Mouse (Mus musculus) spleen, adult 2 months (tissue): ENCODE data around the gene Hist1h3d. TPM values are rescaled to one million over a fixed set of nuclear protein-coding genes. Genes with fewer than 3 reads are reported as not detected.

Experiments used
- DNase-seq, 2 experiments: peaks; one replicate each; pipeline versions ENCODE4 v3.0.0 to v3.0.0-alpha.2; 2012 to 2021; ENCODE audit warnings: low spot score in 2 of 2, low read depth in 1 of 2
- H3K27ac ChIP-seq: fragments of 200-500 bp; 2 replicates; pipeline ENCODE4 v1.5.1; 2012; ENCODE audit warnings: low read length, inconsistent platforms; ENCODE audit not compliant: insufficient read depth
- H3K27me3 ChIP-seq: fragments of 200-500 bp; 2 replicates; pipeline ENCODE4 v1.6.1; 2012; ENCODE audit warnings: mild to moderate bottlenecking, moderate library complexity, low read length, inconsistent platforms; ENCODE audit not compliant: control insufficient read depth, insufficient read depth
- H3K36me3 ChIP-seq: fragments of 200-500 bp; 2 replicates; pipeline ENCODE4 v1.6.1; 2012; ENCODE audit warnings: mild to moderate bottlenecking, low read length, inconsistent platforms; ENCODE audit not compliant: control insufficient read depth, insufficient read depth
- H3K4me1 ChIP-seq: fragments of 200-500 bp; 2 replicates; pipeline ENCODE4 v1.6.1; 2011; ENCODE audit warnings: inconsistent platforms; ENCODE audit not compliant: control insufficient read depth, insufficient read depth, insufficient read length
- H3K4me3 ChIP-seq: fragments of 200-500 bp; 2 replicates; pipeline ENCODE4 v1.5.1; 2011; ENCODE audit warnings: mild to moderate bottlenecking, inconsistent platforms; ENCODE audit not compliant: insufficient read depth, insufficient read length; ENCODE audit errors: extremely low read depth
- CTCF ChIP-seq: fragments of 200-500 bp; IDR thresholded peaks from 2 replicates; pipeline ENCODE4 v1.5.1; 2011; ENCODE audit warnings: mild to moderate bottlenecking, inconsistent platforms; ENCODE audit not compliant: insufficient read depth, insufficient read length, insufficient replicate concordance; ENCODE audit errors: extremely low read depth
- POLR2A ChIP-seq: fragments of 200-500 bp; IDR thresholded peaks from 2 replicates; pipeline ENCODE4 v1.6.1; 2011; ENCODE audit warnings: low read depth, low read length, inconsistent platforms
- WGBS: fragments of 180-500 bp; shearing (Covaris S2); methylation state at CpG from one replicate; pipeline ENCODE4 v1.1.7; 2018; 5-methylcytosine and 5-hydroxymethylcytosine counted together
- polyA plus RNA-seq: library from polyadenylated mRNA; depleted of rRNA; stranded (reverse); fragments of >200 nt; gene quantifications from 2 replicates; pipeline ENCODE4 v1.2.3, GENCODE M21; 2012

Hist1h3d gene
- polyA plus RNA-seq, 1 experiment, result 20.9 TPM

- Histone ChIP-seq H3K27ac (no peak overlapping the region), H3K4me3 (no peak overlapping the region; the same call in 1 of the 2 replicates), H3K27me3 (no peaks in the 10 kb centered on the region), H3K4me1 (no peaks in the 10 kb centered on the region), H3K36me3 (no peaks in the 10 kb centered on the region)
- no peak for DNase-seq
- 82% methylated on average over 4 of the region's 4 CpGs for WGBS
- TF ChIP-seq POLR2A (no peak), CTCF (no peak)
These were observed 33.6 kb downstream of the Hist1h3d start for GRCm38 (mm10) chr13:23609209-23609608.

- TF ChIP-seq CTCF, result no peak
- no peaks in the 10 kb centered on the region for H3K4me1 ChIP-seq
- H3K4me3 ChIP-seq, result no peak overlapping the region
- no peak for DNase-seq
- H3K36me3 ChIP-seq, result no peaks in the 10 kb centered on the region
- H3K27ac ChIP-seq, result no peak overlapping the region
- no peaks in the 10 kb centered on the region for H3K27me3 ChIP-seq
These were observed 34.3 kb downstream of the Hist1h3d start for GRCm38 (mm10) chr13:23609844-23610243.

- TF ChIP-seq POLR2A (no peak), CTCF (no peak)
These were observed 34.8 kb downstream of the Hist1h3d start for GRCm38 (mm10) chr13:23610393-23610792.

GRCm38 (mm10) chr13:23611638-23612037 is 36.1 kb downstream of the Hist1h3d start:
- WGBS, result 90% methylated on average over 3 of the region's 3 CpGs
- Histone ChIP-seq H3K4me1 (no peaks in the 10 kb centered on the region), H3K27ac (no peak overlapping the region), H3K4me3 (no peak overlapping the region), H3K27me3 (no peaks in the 10 kb centered on the region), H3K36me3 (no peaks in the 10 kb centered on the region)
- no peak for DNase-seq
- TF ChIP-seq POLR2A, result no peak
- no peak for TF ChIP-seq CTCF

More at GRCm38 (mm10) chr13:23610393-23610792, 34.8 kb downstream of the Hist1h3d start:
- Histone ChIP-seq H3K36me3 (no peaks in the 10 kb centered on the region), H3K4me3 (no peak overlapping the region), H3K27ac (no peak overlapping the region), H3K4me1 (no peaks in the 10 kb centered on the region), H3K27me3 (no peaks in the 10 kb centered on the region)
- WGBS, result 82% methylated on average over 2 of the region's 2 CpGs
- no peak for DNase-seq

GRCm38 (mm10) chr13:23620056-23620732 is 44.6 kb downstream of the Hist1h3d start:
- WGBS, result 25% methylated on average over 12 of the region's 12 CpGs
- H3K36me3 ChIP-seq, result no peaks in the 10 kb centered on the region
- peak overlapping the region; percentile 65; the same call in 1 of the 2 replicates for H3K4me3 ChIP-seq
- no peak for DNase-seq
- peaks cover 2% of the 10 kb centered on the region; the same call in 1 of the 2 replicates for H3K4me1 ChIP-seq
- no peak for TF ChIP-seq CTCF
- no peak for TF ChIP-seq POLR2A
- peak overlapping the region; percentile 95 for H3K27ac ChIP-seq
- no peaks in the 10 kb centered on the region for H3K27me3 ChIP-seq

- peak within 1 kb of the TSS; percentile 95 for H3K27ac ChIP-seq
- peak within 1 kb of the TSS; percentile 65 for H3K4me3 ChIP-seq
- peak; percentile 37 to 90 for DNase-seq
- no peak; the same call in 1 of the 2 replicates for TF ChIP-seq POLR2A
- TF ChIP-seq CTCF, result no peak
- under 1% methylated on average over 27 of the region's 27 CpGs for WGBS
- H3K4me1 ChIP-seq, result peaks cover 2% of the 10 kb centered on the region; the same call in 1 of the 2 replicates
- H3K36me3 ChIP-seq, result no peaks in the 10 kb centered on the region
- H3K27me3 ChIP-seq, result no peaks in the 10 kb centered on the region
These were observed 45.4 kb downstream of the Hist1h3d start, which contains the start of gene Hist1h2be for GRCm38 (mm10) chr13:23620733-23621531. TSS of gene Hist1h2be (minus strand) at chr13:23621124.
